Mouse (Mus musculus) heart, adult 2 months (tissue): ENCODE measurements around the gene Lmo1.

Experiments used
- CTCF ChIP-seq: fragments of 200-600 bp; IDR thresholded peaks from 2 replicates; pipeline ENCODE4 v1.8.1; 2022; ENCODE audit warnings: antibody characterized with exemption, mild to moderate bottlenecking, moderate library complexity
- EP300 ChIP-seq: fragments of 200-500 bp; IDR thresholded peaks from 2 replicates; pipeline ENCODE4 v1.6.1; 2011; ENCODE audit warnings: low read depth, low read length, control low read depth; ENCODE audit not compliant: insufficient read depth

- no peak for TF ChIP-seq EP300
- TF ChIP-seq CTCF: no peak
Measured at GRCm38 (mm10) chr7:109129946-109130686, 44.9 kb downstream of the Lmo1 start.
